Mouse (Mus musculus) megakaryocyte, embryonic 14.5 days (primary cell): ENCODE results near the gene Sipa1l2. TPM values are rescaled to one million over a fixed set of nuclear protein-coding genes. Genes with fewer than 3 reads are reported as not detected.

Source experiments
- H3K27me3 ChIP-seq: replicated peaks from 2 replicates; pipeline ENCODE3; 2012; ENCODE audit warnings: inconsistent platforms
- H3K36me3 ChIP-seq: replicated peaks from 2 replicates; pipeline ENCODE3; 2012; ENCODE audit warnings: low read length, inconsistent platforms, mixed read lengths
- H3K4me1 ChIP-seq: 2 replicates; pipeline ENCODE4 v1.6.1; 2012; ENCODE audit warnings: inconsistent platforms
- H3K4me3 ChIP-seq: replicated peaks from 2 replicates; pipeline ENCODE3; 2012; ENCODE audit warnings: moderate library complexity, mild to moderate bottlenecking, inconsistent platforms
- H3K9me3 ChIP-seq: 2 replicates; pipeline ENCODE4 v1.6.1; 2012; ENCODE audit warnings: inconsistent platforms
- FLI1 ChIP-seq: IDR thresholded peaks from 2 replicates; pipeline ENCODE4 v1.6.1; 2012; ENCODE audit warnings: low read length, inconsistent platforms, mixed read lengths
- GATA1 ChIP-seq: IDR thresholded peaks from 3 replicates; pipeline ENCODE4 v1.6.1; 2012; ENCODE audit warnings: mixed read lengths, low read length, inconsistent platforms, borderline replicate concordance
- polyA plus RNA-seq: library from polyadenylated mRNA; stranded (reverse); fragments of >175 nt; gene quantifications from 2 replicates; pipeline ENCODE4 v1.2.3, GENCODE M21; 2012; ENCODE audit warnings: low replicate concordance; ENCODE audit not compliant: insufficient read depth

The Sipa1l2 gene
- polyA plus RNA-seq, 1 experiment = 0.78 TPM

- Histone ChIP-seq H3K4me1 (no peaks in the 10 kb centered on the region), H3K4me3 (no peak overlapping the region), H3K36me3 (no peaks in the 10 kb centered on the region), H3K9me3 (peaks cover 35% of the 10 kb centered on the region), H3K27me3 (no peaks in the 10 kb centered on the region)
- TF ChIP-seq GATA1 (no peak), FLI1 (no peak)
Measured at GRCm38 (mm10) chr8:125395032-125395431, 174.6 kb downstream of the Sipa1l2 start.

DNA sequence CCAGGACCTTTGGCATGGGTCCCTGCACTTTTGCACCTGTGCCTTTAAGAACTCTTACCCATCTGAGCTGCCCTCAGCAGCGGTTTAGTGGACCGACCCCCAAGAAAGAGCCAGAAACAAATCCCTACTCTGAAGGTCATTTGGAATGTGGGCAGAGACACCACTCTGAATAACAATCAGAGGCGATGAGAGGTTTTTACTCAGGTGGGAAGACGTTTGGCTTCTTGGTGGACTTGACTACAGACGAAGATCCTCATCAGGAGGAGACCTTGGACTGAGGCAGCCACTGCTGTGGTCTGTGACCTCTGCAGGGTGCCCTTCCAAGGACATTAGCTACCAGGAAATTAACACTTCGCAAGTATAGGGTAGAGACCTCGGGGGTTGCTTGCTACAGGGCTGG lies 177.9 kb downstream of the Sipa1l2 start:
- H3K4me3 ChIP-seq = no peak overlapping the region
- H3K9me3 ChIP-seq = peaks cover 11% of the 10 kb centered on the region
- peaks cover 3% of the 10 kb centered on the region for H3K27me3 ChIP-seq
- no peaks in the 10 kb centered on the region for H3K4me1 ChIP-seq
- no peaks in the 10 kb centered on the region for H3K36me3 ChIP-seq
- TF ChIP-seq GATA1 (no peak), FLI1 (no peak)

- H3K36me3 ChIP-seq = no peaks in the 10 kb centered on the region
- no peak overlapping the region for H3K4me3 ChIP-seq
- peaks cover 9% of the 10 kb centered on the region for H3K9me3 ChIP-seq
- no peaks in the 10 kb centered on the region for H3K4me1 ChIP-seq
- TF ChIP-seq GATA1 (no peak), FLI1 (no peak)
- peaks cover 3% of the 10 kb centered on the region for H3K27me3 ChIP-seq
Measured at GRCm38 (mm10) chr8:125391271-125391670, 178.3 kb downstream of the Sipa1l2 start.

GRCm38 (mm10) chr8:125390506-125390895 lies 179.1 kb downstream of the Sipa1l2 start:
- Histone ChIP-seq H3K36me3 (no peaks in the 10 kb centered on the region), H3K9me3 (peaks cover 6% of the 10 kb centered on the region), H3K4me3 (no peak overlapping the region), H3K4me1 (no peaks in the 10 kb centered on the region), H3K27me3 (peaks cover 3% of the 10 kb centered on the region)
- TF ChIP-seq FLI1 (no peak), GATA1 (no peak)

DNA sequence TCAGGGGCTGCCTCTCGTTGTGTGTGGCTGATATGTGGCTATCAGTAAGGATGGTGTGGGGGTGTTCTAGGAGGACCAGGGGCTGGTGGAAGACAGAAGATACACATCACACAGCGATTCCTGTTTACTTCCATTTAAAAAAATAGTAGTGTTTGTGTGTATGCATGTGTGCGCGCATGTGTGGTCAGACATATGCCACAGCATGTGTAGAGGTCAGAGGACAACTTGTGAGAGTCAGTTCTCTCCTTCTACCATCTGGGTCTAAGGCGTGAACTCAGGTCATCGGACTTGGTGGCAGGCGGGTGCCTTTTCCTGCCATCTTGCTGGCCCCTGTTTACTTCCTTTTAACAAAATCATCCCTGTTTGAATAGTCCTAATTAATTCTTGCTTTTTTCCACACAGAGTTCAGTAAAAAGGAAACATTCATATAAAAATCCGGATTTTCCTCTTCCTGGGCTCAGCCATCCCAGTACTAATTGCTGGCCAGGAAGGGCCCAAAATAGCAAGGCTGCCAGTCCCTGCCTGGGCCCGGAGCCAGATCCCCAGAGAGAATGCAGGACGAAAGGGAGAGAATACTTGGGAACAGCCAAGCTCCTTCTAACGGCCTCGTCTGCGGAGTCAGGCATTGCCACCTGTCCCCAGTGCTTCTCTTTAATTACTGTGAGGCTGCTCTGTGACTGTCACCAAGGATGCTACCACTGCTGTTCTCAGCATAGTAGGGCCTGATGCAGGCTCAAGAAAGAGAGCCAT lies 179.7 kb downstream of the Sipa1l2 start:
- Histone ChIP-seq H3K36me3 (no peaks in the 10 kb centered on the region), H3K9me3 (peaks cover 6% of the 10 kb centered on the region), H3K27me3 (peaks cover 3% of the 10 kb centered on the region), H3K4me3 (no peak overlapping the region), H3K4me1 (no peaks in the 10 kb centered on the region)
- TF ChIP-seq GATA1 (no peak), FLI1 (no peak)

DNA sequence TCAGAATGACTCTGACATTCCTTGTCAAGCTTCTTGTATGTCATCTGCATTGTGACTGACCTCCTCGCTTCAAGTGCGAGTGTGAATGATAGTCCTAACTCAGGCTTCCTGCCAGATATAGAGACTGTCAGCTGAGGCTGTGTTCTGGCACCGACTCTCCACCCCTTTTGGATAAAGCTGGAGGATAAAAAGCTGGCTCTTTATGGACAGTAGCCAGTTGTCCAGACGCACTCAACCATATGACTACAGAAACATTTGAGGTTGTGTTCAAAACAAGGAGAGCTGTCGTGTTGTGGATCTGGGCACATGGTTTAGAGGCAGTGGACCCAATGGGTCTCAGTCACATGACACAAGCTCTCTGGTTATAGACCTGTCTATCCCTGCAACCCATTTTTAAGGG lies 180.3 kb downstream of the Sipa1l2 start:
- peaks cover 10% of the 10 kb centered on the region for H3K9me3 ChIP-seq
- H3K4me1 ChIP-seq = no peaks in the 10 kb centered on the region
- no peak overlapping the region for H3K4me3 ChIP-seq
- no peak for TF ChIP-seq FLI1
- TF ChIP-seq GATA1 = no peak
- H3K27me3 ChIP-seq = peaks cover 3% of the 10 kb centered on the region
- H3K36me3 ChIP-seq = no peaks in the 10 kb centered on the region

DNA sequence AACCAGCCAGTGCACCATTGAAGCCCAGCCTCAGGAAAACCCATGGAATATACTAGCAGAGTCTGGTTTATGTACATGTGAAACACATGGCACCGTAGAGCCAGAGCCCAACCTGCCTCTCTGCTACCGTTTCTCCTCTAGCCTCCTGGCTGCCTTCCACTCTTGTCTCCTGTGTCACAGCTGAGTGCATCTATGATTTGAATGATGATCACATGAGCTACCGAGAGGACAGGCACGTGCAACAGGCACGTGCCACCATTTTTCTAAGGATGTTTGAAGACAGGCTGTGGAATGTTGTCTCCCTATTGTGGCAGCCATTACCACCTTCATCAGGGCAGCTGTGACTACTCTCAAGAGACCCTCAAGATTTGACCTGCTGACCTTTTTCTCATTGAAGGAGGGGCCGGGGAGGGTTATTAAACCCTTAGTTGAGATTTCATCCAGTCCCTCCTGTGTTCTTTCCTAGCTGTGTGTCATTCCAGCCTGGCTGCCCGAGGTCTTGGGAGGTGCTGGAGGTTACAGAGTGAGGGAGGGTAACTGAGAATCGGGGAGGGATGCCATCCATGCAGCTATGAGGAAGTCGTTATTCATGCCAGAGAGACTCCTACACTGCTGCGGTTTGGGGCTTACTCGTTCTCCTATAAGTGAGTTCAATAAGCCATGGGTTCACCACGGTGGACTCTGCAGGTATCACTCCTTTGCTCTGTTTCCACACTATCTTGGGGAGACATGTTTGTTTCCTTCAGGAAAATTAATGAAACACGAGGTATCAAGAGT lies 181.0 kb downstream of the Sipa1l2 start:
- Histone ChIP-seq H3K4me3 (no peak overlapping the region), H3K27me3 (peaks cover 3% of the 10 kb centered on the region), H3K4me1 (no peaks in the 10 kb centered on the region), H3K9me3 (peaks cover 17% of the 10 kb centered on the region), H3K36me3 (no peaks in the 10 kb centered on the region)
- TF ChIP-seq FLI1 = no peak
- no peak for TF ChIP-seq GATA1

- TF ChIP-seq GATA1 (no peak), FLI1 (no peak)
- Histone ChIP-seq H3K36me3 (no peaks in the 10 kb centered on the region), H3K4me1 (peaks cover 4% of the 10 kb centered on the region; the same call in 1 of the 2 replicates), H3K9me3 (peaks cover 30% of the 10 kb centered on the region), H3K27me3 (peaks cover 5% of the 10 kb centered on the region), H3K4me3 (no peak overlapping the region)
Measured at GRCm38 (mm10) chr8:125385519-125386150, 184.0 kb downstream of the Sipa1l2 start.

GRCm38 (mm10) chr8:125384551-125385183 lies 184.9 kb downstream of the Sipa1l2 start:
- H3K4me1 ChIP-seq = peaks cover 4% of the 10 kb centered on the region; the same call in 1 of the 2 replicates
- no peak overlapping the region for H3K4me3 ChIP-seq
- no peaks in the 10 kb centered on the region for H3K36me3 ChIP-seq
- H3K27me3 ChIP-seq = peaks cover 5% of the 10 kb centered on the region
- TF ChIP-seq GATA1 (no peak), FLI1 (no peak)
- peaks cover 30% of the 10 kb centered on the region for H3K9me3 ChIP-seq

- Histone ChIP-seq H3K4me3 (no peak overlapping the region), H3K4me1 (peaks cover 4% of the 10 kb centered on the region; the same call in 1 of the 2 replicates), H3K36me3 (no peaks in the 10 kb centered on the region), H3K27me3 (peaks cover 4% of the 10 kb centered on the region), H3K9me3 (peaks cover 30% of the 10 kb centered on the region)
- TF ChIP-seq GATA1 (no peak), FLI1 (no peak)
Measured at GRCm38 (mm10) chr8:125381674-125382073, 187.9 kb downstream of the Sipa1l2 start.
